9 mouse cellular contexts compared by ENCODE assay signal in genomic region chr6:108306240-108306639, GRCm38 (mm10).
DNase-seq lines count a peak whose midpoint lies in the region; ATAC-seq and TF ChIP-seq lines count a peak whose summit lies in the region.
"Had no signal": no experiment of that assay in that cellular context is flagged by ENCODE, and none has a peak within 500 bp of the region (broad histone marks: within the 10 kb centered on the region; RNA-seq: fewer than 3 reads in every experiment).

No protein-coding gene starts in this region.

- H3K27me3 ChIP-seq in hindbrain, embryonic 16.5 days (replicated peaks; ENCODE audit: control insufficient read depth, insufficient read depth, low read length): no peaks in the 10 kb centered on the region
- H3K27me3 ChIP-seq in hindbrain, embryonic 12.5 days: no peaks in the 10 kb centered on the region
- H3K27me3 ChIP-seq in intestine, embryonic 15.5 days (replicated peaks): no peaks in the 10 kb centered on the region
- H3K27me3 ChIP-seq in liver, embryonic 14.5 days (ENCODE audit: control insufficient read depth, insufficient read depth, low read length): no peaks in the 10 kb centered on the region
- H3K27me3 ChIP-seq in small intestine, adult 2 months (ENCODE audit: control insufficient read depth, insufficient read depth, low read length): no peaks in the 10 kb centered on the region
- H3K27me3 ChIP-seq: CH12.LX had no signal

- no peaks in the 10 kb centered on the region for H3K36me3 ChIP-seq in hindbrain, embryonic 16.5 days (ENCODE audit: control insufficient read depth, insufficient read depth, low read length)
- no peaks in the 10 kb centered on the region for H3K36me3 ChIP-seq in hindbrain, embryonic 12.5 days
- H3K36me3 ChIP-seq in intestine, embryonic 15.5 days: no peaks in the 10 kb centered on the region
- no peaks in the 10 kb centered on the region for H3K36me3 ChIP-seq in liver, embryonic 14.5 days (replicated peaks; ENCODE audit: control insufficient read depth, insufficient read depth, low read depth)
- no peaks in the 10 kb centered on the region for H3K36me3 ChIP-seq in small intestine, adult 2 months (ENCODE audit: control insufficient read depth, insufficient read depth, low read length)

- H3K4me2 ChIP-seq in hindbrain, embryonic 16.5 days (ENCODE audit: low read length): no peak overlapping the region
- no peak overlapping the region for H3K4me2 ChIP-seq in hindbrain, embryonic 12.5 days (replicated peaks)
- peak overlapping the region; percentile 49 for H3K4me2 ChIP-seq in intestine, embryonic 15.5 days (replicated peaks)
- peak overlapping the region; percentile 46 for H3K4me2 ChIP-seq in liver, embryonic 14.5 days (ENCODE audit: low read depth)

- H3K27ac ChIP-seq in hindbrain, embryonic 16.5 days (ENCODE audit: low read depth, low read length): 0 out of 2 replicates have a peak overlapping the region, but pooled peaks have one; percentile 49
- H3K27ac ChIP-seq in hindbrain, embryonic 12.5 days: no peak overlapping the region
- H3K27ac ChIP-seq in intestine, embryonic 15.5 days: peak overlapping the region; percentile 69
- no peak overlapping the region for H3K27ac ChIP-seq in liver, embryonic 14.5 days
- peak overlapping the region; percentile 76 for H3K27ac ChIP-seq in small intestine, adult 2 months (ENCODE audit: insufficient read depth, low read depth, low read length)

- DNase-seq in fibroblast of lung, adult 2 months (ENCODE audit: low read depth): peak; percentile 30
- DNase-seq in liver, embryonic 14.5 days (ENCODE audit: low read depth in 3 of 3, low spot score in 3 of 3): no peak
- no peak for DNase-seq in left cerebral cortex, postnatal 14 days (ENCODE audit: low spot score in 2 of 2)
- DNase-seq in thymus, postnatal 14 days: no peak

- no peak for ATAC-seq in hindbrain, embryonic 16.5 days
- ATAC-seq in hindbrain, embryonic 12.5 days (ENCODE audit: low FRiP score): no peak
- peak; percentile 81 for ATAC-seq in intestine, embryonic 15.5 days
- peak; percentile 39; the same call in 1 of the 2 replicates for ATAC-seq in liver, embryonic 14.5 days (ENCODE audit: insufficient read depth)

- no peak for TF ChIP-seq CTCF in liver, embryonic 14.5 days (IDR thresholded peaks at IDR 0.05; ENCODE audit: low read depth)
- TF ChIP-seq CTCF in small intestine, adult 2 months (IDR thresholded peaks at IDR 0.05; ENCODE audit: extremely low read depth, insufficient read length, insufficient replicate concordance, low read depth, low read length): no peak

- no peaks in the 10 kb centered on the region; the same call in none of the 2 replicates for H3K4me1 ChIP-seq in hindbrain, embryonic 16.5 days (ENCODE audit: control insufficient read depth, insufficient read depth, low read depth, low read length)
- H3K4me1 ChIP-seq in hindbrain, embryonic 12.5 days: peaks cover 17% of the 10 kb centered on the region
- peaks cover 16% of the 10 kb centered on the region for H3K4me1 ChIP-seq in intestine, embryonic 15.5 days (replicated peaks)
- H3K4me1 ChIP-seq in liver, embryonic 14.5 days (replicated peaks; ENCODE audit: control insufficient read depth in 2 of 2, insufficient read depth in 2 of 2, low read length in 1 of 2): peaks cover 0 to 12% of the 10 kb centered on the region in 2 experiments; a peak in 2 of 4 replicates
- H3K4me1 ChIP-seq in small intestine, adult 2 months (ENCODE audit: control insufficient read depth, insufficient read depth, insufficient read length, low read length): no peaks in the 10 kb centered on the region; the same call in 1 of the 2 replicates

- no peak for TF ChIP-seq POLR2A in small intestine, adult 2 months (IDR thresholded peaks at IDR 0.05; ENCODE audit: low read depth, low read length)

- no peaks in the 10 kb centered on the region for H3K9me3 ChIP-seq in hindbrain, embryonic 16.5 days (ENCODE audit: control insufficient read depth, low read length)
- H3K9me3 ChIP-seq in hindbrain, embryonic 12.5 days (replicated peaks): no peaks in the 10 kb centered on the region
- no peaks in the 10 kb centered on the region for H3K9me3 ChIP-seq in intestine, embryonic 15.5 days
- no peaks in the 10 kb centered on the region for H3K9me3 ChIP-seq in liver, embryonic 14.5 days (ENCODE audit: control insufficient read depth, low read length)

- H3K4me3 ChIP-seq in hindbrain, embryonic 16.5 days (ENCODE audit: low read length): no peak overlapping the region
- H3K4me3 ChIP-seq in hindbrain, embryonic 12.5 days: no peak overlapping the region
- H3K4me3 ChIP-seq in intestine, embryonic 15.5 days (replicated peaks): 0 out of 2 replicates have a peak overlapping the region, but pooled peaks have one; percentile 1
- no peak overlapping the region for H3K4me3 ChIP-seq in liver, embryonic 14.5 days (ENCODE audit: insufficient read depth in 1 of 2, low read depth in 2 of 2, low read length in 2 of 2)
- peak overlapping the region; percentile 37 for H3K4me3 ChIP-seq in small intestine, adult 2 months (ENCODE audit: low read depth, low read length)

- no peak for TF ChIP-seq EP300 in liver, embryonic 14.5 days (IDR thresholded peaks at IDR 0.05; ENCODE audit: low read depth)

- H3K9ac ChIP-seq in hindbrain, embryonic 16.5 days (ENCODE audit: low read depth, low read length): no peak overlapping the region; the same call in 1 of the 2 replicates
- H3K9ac ChIP-seq in hindbrain, embryonic 12.5 days: no peak overlapping the region
- H3K9ac ChIP-seq in intestine, embryonic 15.5 days: 0 out of 2 replicates have a peak overlapping the region, but pooled peaks have one; percentile 1
- H3K9ac ChIP-seq in liver, embryonic 14.5 days (replicated peaks): no peak overlapping the region; the same call in 1 of the 2 replicates

- 71% methylated on average over 11 of the region's 11 CpGs for WGBS in hindbrain, embryonic 16.5 days
- 60% methylated on average over 11 of the region's 11 CpGs for WGBS in hindbrain, embryonic 12.5 days
- 30% methylated on average over 11 of the region's 11 CpGs for WGBS in intestine, embryonic 15.5 days
- 46% methylated on average over 11 of the region's 11 CpGs for WGBS in liver, embryonic 14.5 days (ENCODE audit: insufficient replicate concordance)
- 53% methylated on average over 11 of the region's 11 CpGs for WGBS in small intestine, adult 2 months

- intact Hi-C loops in left cerebral cortex, postnatal 14 days (cut with DNase I): loop anchor here (5.0 kb wide), 1 partner anchor 94 kb away; the partner anchor contains the start of gene Itpr1

Comparison
In these comparisons a context has a peak if more than half of its experiments do, and no peak if none do; other contexts are left out.
1. H3K27ac ChIP-seq: peak in hindbrain, embryonic 16.5 days (single experiment), intestine, embryonic 15.5 days (single experiment) and small intestine, adult 2 months (single experiment); none in hindbrain, embryonic 12.5 days (single experiment) and liver, embryonic 14.5 days (single experiment).
2. ATAC-seq: peak in intestine, embryonic 15.5 days (single experiment) and liver, embryonic 14.5 days (single experiment); none in hindbrain, embryonic 16.5 days (single experiment) and hindbrain, embryonic 12.5 days (single experiment).
3. H3K4me2 ChIP-seq: peak in intestine, embryonic 15.5 days (single experiment) and liver, embryonic 14.5 days (single experiment); none in hindbrain, embryonic 16.5 days (single experiment) and hindbrain, embryonic 12.5 days (single experiment).
4. H3K4me3 ChIP-seq: peak in intestine, embryonic 15.5 days (single experiment) and small intestine, adult 2 months (single experiment); none in hindbrain, embryonic 16.5 days (single experiment), hindbrain, embryonic 12.5 days (single experiment) and liver, embryonic 14.5 days (0 of 2).